Mouse (Mus musculus) stomach, embryonic 15.5 days (tissue): ENCODE data around the gene Asic2. TPM values are rescaled to one million over a fixed set of nuclear protein-coding genes. Genes with fewer than 3 reads are reported as not detected.

Source experiments
- ATAC-seq: fragments of 200-750 bp; cut with Nextera tagmentation; 2 replicates; pipeline ENCODE4 v1.8.0; 2017; ENCODE audit warnings: low read depth, moderate number of reproducible peaks, moderate TSS enrichment; ENCODE audit not compliant: insufficient read depth, low FRiP score
- H3K27ac ChIP-seq: fragments of 300-500 bp; sonication (generic); 2 replicates; pipeline ENCODE4 v1.5.1; 2015; ENCODE audit warnings: mild to moderate bottlenecking, inconsistent platforms
- H3K27me3 ChIP-seq: fragments of 300-500 bp; sonication (generic); replicated peaks from 2 replicates; pipeline ENCODE4 v1.6.1; 2015; ENCODE audit warnings: inconsistent platforms
- H3K36me3 ChIP-seq: fragments of 300-500 bp; sonication (generic); 2 replicates; pipeline ENCODE4 v1.6.1; 2015; ENCODE audit warnings: inconsistent platforms
- H3K4me1 ChIP-seq: fragments of 300-500 bp; sonication (generic); 2 replicates; pipeline ENCODE4 v1.6.1; 2015; ENCODE audit warnings: inconsistent platforms
- H3K4me2 ChIP-seq: fragments of 300-500 bp; sonication (generic); 2 replicates; pipeline ENCODE4 v1.6.1; 2015; ENCODE audit warnings: mild to moderate bottlenecking, inconsistent platforms
- H3K4me3 ChIP-seq: fragments of 300-500 bp; sonication (generic); replicated peaks from 2 replicates; pipeline ENCODE4 v1.5.1; 2015; ENCODE audit warnings: inconsistent platforms
- H3K9ac ChIP-seq: fragments of 300-500 bp; sonication (generic); 2 replicates; pipeline ENCODE4 v1.6.1; 2015; ENCODE audit warnings: inconsistent platforms
- H3K9me3 ChIP-seq: fragments of 300-500 bp; sonication (generic); 2 replicates; pipeline ENCODE4 v1.6.1; 2016; ENCODE audit warnings: inconsistent platforms
- WGBS: fragments of 180-500 bp; shearing (Covaris S2); methylation state at CpG from one replicate; pipeline ENCODE4 v1.1.7; 2015; 5-methylcytosine and 5-hydroxymethylcytosine counted together
- polyA plus RNA-seq: library from polyadenylated mRNA; unstranded; fragments of >200 nt; fragmentation: Nextera tagmentation; extraction: Ambion mirVana; gene quantifications from 2 replicates; pipeline ENCODE4 v1.2.1, GENCODE M21; 2015

The Asic2 gene
- polyA plus RNA-seq, 1 experiment from 2014 or later = 0.65 TPM

DNA sequence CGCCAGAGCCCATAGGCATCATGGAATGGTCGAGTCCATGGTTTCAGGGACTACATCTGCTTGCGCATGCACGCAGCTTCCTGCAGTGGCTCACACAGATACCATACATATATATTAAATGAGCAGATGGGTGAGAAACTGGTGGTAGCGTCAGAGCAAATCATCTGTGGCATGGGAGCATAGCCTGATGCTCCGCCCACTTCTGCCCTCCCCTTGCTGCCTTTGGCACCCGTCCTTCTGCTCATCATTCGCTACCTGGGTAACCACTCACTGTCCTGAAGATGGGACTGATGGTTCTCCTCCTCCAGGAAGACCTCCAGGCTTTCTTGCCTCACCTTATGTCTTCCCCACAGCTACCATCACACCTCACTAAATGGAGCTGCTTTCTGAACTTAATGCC lies 995.0 kb downstream of the Asic2 start:
- no peak overlapping the region for H3K4me3 ChIP-seq
- no peak overlapping the region for H3K9ac ChIP-seq
- no peaks in the 10 kb centered on the region for H3K27me3 ChIP-seq
- no peak for ATAC-seq
- WGBS = 93% methylated on average over 8 of the region's 8 CpGs
- H3K9me3 ChIP-seq = no peaks in the 10 kb centered on the region
- H3K27ac ChIP-seq = no peak overlapping the region
- no peaks in the 10 kb centered on the region for H3K4me1 ChIP-seq
- no peak overlapping the region for H3K4me2 ChIP-seq
- H3K36me3 ChIP-seq = no peaks in the 10 kb centered on the region

DNA sequence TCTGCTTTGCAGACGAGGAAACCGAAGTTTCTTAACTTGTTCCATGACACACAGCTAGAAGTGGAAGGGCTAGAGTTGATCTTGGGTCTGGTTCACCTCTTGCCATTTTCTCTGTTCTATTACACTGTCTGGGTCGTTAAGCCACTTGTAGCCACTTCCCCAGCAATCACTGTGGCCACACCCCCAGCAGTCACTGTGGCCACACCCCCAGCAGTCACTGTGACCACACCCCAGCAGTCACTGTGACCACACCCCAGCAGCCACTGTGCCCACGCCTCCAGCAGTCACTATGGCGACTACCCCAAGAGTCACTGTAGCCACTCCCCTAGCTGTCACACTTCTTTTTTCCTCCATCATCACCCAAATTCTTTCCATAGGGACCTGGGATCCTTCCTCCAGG lies 1000.7 kb downstream of the Asic2 start:
- no peaks in the 10 kb centered on the region for H3K9me3 ChIP-seq
- WGBS = 51% methylated on average over 5 of the region's 5 CpGs

DNA sequence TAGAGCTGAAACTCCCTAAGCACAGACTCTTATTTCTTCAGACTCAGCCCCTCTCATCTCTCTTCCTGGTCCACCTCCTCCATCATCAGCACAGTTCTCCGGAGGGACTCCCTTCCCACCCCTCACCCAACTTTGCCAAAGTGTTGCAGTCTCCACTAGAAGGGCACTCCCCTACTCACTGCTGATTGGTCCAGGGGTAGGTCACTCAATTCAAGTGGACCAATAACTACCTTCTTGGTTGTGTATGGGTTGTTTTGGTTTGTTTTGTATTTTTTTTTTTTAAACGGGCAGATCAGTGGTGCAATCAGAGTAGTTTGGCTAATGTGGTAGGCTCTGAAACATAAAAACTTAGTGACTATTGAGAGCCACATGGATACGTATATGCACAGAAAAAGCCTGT lies 1002.2 kb downstream of the Asic2 start:
- WGBS = 51% methylated on average over 3 of the region's 3 CpGs
- Histone ChIP-seq H3K4me3 (no peak overlapping the region), H3K4me1 (no peaks in the 10 kb centered on the region), H3K4me2 (no peak overlapping the region), H3K9ac (no peak overlapping the region), H3K27me3 (no peaks in the 10 kb centered on the region), H3K36me3 (no peaks in the 10 kb centered on the region), H3K9me3 (no peaks in the 10 kb centered on the region), H3K27ac (no peak overlapping the region)
- no peak for ATAC-seq

More for the DNA sequence above, 1000.7 kb downstream of the Asic2 start:
- Histone ChIP-seq H3K27me3 (no peaks in the 10 kb centered on the region), H3K27ac (no peak overlapping the region), H3K4me3 (no peak overlapping the region), H3K36me3 (no peaks in the 10 kb centered on the region), H3K4me2 (no peak overlapping the region), H3K4me1 (no peaks in the 10 kb centered on the region), H3K9ac (no peak overlapping the region)
- ATAC-seq = no peak

DNA sequence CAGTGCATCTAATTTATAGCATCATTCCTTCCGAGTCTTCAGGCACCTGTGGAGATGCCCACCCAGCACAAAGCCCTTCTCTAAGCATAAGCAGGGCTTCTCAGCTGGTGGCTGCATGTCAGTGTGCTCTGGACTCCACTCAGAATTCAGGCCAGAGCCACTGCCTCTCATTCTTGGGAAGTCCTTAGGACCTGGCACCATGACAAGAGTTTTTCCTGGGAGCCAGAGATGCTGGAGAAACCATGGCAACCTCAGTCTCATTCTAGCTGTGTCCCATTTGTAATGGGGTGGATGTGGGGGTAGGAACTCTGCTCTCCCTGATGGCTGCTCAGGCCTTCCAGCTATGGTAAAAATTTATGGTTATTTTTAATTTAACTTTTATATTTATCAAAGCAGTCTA lies 1006.9 kb downstream of the Asic2 start:
- Histone ChIP-seq H3K9me3 (no peaks in the 10 kb centered on the region), H3K4me2 (no peak overlapping the region), H3K4me1 (no peaks in the 10 kb centered on the region), H3K27me3 (0 out of 2 replicates have a peak, but pooled peaks cover 4% of the 10 kb centered on the region), H3K36me3 (no peaks in the 10 kb centered on the region), H3K4me3 (no peak overlapping the region), H3K9ac (no peak overlapping the region), H3K27ac (no peak overlapping the region)
- no peak for ATAC-seq
- 58% methylated on average over 1 of the region's 1 CpGs for WGBS

DNA sequence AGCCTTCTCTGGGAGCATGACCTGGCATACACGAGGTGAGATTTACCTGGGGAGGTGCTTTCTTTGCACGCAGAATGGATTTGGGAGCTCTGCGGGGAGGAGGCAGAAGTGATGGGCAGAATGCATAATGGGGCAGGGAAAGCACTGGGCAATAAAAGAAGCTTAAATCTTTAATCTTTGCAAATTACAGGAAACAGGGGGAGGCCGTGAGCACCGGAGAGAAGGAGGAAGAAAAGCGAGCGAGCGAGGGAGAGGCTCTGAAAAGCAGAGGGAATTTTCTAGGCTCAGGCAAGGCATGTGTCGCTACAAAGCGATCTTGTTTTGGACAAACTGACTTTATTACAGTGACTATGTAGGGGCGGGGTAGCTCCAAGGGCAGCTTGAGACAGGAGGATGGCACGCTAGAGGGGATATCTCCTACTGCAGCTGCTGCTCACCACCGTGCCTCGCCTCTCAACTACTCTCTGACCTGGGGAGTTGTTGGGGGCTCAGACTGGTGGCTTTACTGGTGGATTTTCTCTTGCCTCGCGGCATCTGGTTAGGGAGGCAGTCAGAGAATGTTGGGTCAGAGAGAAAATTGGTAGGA lies 1010.1 kb downstream of the Asic2 start:
- H3K9ac ChIP-seq = no peak overlapping the region
- no peaks in the 10 kb centered on the region for H3K36me3 ChIP-seq
- H3K9me3 ChIP-seq = no peaks in the 10 kb centered on the region
- H3K4me2 ChIP-seq = no peak overlapping the region
- no peak for ATAC-seq
- H3K27ac ChIP-seq = no peak overlapping the region
- H3K4me1 ChIP-seq = no peaks in the 10 kb centered on the region
- WGBS = 8% methylated on average over 16 of the region's 16 CpGs
- H3K27me3 ChIP-seq = 0 out of 2 replicates have a peak, but pooled peaks cover 4% of the 10 kb centered on the region
- H3K4me3 ChIP-seq = no peak overlapping the region

DNA sequence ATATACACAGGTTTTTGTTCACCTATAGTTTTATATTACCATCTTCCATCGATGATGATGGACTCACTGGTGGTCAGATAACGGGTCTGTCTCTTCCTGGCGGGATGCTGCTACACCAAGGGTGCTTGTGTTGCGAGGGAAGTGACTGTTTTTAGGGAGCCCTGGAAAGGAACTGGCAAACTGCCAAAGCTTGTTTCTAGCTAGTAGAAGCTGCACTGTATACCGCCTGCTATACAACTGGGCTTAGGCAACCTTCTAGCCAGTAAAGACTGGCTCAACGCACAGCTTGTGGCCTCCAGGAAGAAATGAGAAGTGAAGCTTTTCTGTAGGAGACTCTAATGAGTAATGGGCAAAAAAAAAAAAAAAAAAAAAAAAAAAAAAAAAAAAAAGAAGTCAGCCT lies 1012.3 kb downstream of the Asic2 start:
- no peak overlapping the region for H3K27ac ChIP-seq
- 0 out of 2 replicates have a peak, but pooled peaks cover 4% of the 10 kb centered on the region for H3K27me3 ChIP-seq
- no peaks in the 10 kb centered on the region for H3K36me3 ChIP-seq
- no peaks in the 10 kb centered on the region for H3K4me1 ChIP-seq
- no peak overlapping the region for H3K4me3 ChIP-seq
- WGBS = 71% methylated on average over 6 of the region's 6 CpGs
- H3K9me3 ChIP-seq = no peaks in the 10 kb centered on the region
- no peak for ATAC-seq
- no peak overlapping the region for H3K9ac ChIP-seq
- no peak overlapping the region for H3K4me2 ChIP-seq

DNA sequence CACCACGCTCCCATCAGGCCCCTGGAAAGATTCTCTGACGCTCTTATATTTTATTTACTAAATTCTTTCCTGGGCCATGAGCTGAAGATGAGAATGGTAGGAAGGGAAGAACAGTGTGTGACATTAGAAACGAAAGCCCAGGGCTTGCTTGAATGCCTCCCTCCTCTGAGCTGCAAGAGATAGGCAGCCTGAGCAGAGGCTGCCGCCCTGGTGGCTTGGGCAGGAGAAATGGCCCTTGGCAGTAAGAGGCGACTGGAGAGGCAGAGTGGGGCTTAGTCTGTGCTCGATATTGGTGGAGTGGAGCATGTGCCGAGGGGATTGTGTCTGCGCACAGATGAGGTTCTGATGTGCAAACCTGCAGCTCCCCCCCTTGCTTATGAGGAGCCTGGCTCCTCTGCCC lies 1014.1 kb downstream of the Asic2 start:
- no peak overlapping the region for H3K4me2 ChIP-seq
- H3K27ac ChIP-seq = no peak overlapping the region
- no peak for ATAC-seq
- no peaks in the 10 kb centered on the region for H3K4me1 ChIP-seq
- H3K9me3 ChIP-seq = no peaks in the 10 kb centered on the region
- WGBS = 76% methylated on average over 8 of the region's 8 CpGs
- no peak overlapping the region for H3K9ac ChIP-seq
- no peaks in the 10 kb centered on the region for H3K36me3 ChIP-seq
- H3K27me3 ChIP-seq = 0 out of 2 replicates have a peak, but pooled peaks cover 4% of the 10 kb centered on the region
- H3K4me3 ChIP-seq = no peak overlapping the region

DNA sequence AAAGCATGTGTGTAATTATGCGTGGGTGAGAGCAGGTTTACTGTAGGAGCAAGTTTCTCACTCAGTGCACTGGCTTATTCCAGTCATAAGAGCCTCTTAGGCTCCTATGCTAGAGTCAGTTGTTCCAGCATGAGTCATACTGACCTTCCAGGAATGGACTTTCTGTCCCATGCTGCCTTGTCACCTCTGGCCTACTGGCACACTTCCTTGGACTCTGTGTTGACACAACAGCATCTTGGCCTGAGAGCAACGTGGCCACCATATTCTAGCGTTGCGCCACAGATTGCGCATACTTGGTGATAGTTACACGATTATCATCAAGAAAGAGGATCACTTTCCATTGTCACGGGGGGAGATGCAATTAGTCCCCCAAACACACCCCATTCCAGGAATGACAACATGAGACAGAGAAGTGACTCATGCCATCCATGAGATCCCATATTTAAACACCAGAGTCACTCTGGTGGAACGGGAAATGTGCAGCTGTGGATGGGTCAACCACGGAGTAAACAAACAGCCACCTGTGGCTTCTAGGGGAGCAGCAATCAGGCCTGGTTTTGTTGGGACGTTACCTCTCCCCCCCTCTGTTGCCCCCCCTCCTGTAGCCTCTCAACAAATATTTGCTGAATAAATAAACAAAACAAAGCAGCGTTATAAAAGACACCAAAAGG lies 1019.1 kb downstream of the Asic2 start:
- Histone ChIP-seq H3K9ac (no peak overlapping the region), H3K9me3 (no peaks in the 10 kb centered on the region), H3K27ac (no peak overlapping the region), H3K4me1 (no peaks in the 10 kb centered on the region), H3K4me3 (no peak overlapping the region), H3K27me3 (no peaks in the 10 kb centered on the region), H3K36me3 (no peaks in the 10 kb centered on the region), H3K4me2 (no peak overlapping the region)
- WGBS = 68% methylated on average over 11 of the region's 11 CpGs
- ATAC-seq = no peak

DNA sequence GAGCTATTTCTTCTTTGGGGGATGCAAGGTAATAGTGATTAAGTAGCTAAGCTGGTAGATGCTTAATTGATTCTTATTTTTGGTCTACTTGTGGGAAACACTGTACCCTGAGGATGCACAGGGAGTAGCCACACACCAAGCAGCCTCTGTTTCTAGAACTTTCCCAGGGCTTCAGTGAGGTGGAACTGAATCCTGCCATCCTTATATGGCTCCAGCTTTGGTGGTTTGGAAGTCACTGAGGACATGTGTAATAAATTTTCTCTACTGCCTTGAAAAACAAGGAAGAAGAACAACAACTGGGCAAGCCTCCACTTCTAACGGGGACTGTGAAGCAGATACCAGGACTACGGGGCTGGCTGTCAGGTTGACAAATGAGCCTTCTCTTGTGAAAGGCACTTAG lies 1020.2 kb downstream of the Asic2 start:
- no peak overlapping the region for H3K9ac ChIP-seq
- H3K9me3 ChIP-seq = no peaks in the 10 kb centered on the region
- H3K27me3 ChIP-seq = no peaks in the 10 kb centered on the region
- ATAC-seq = no peak
- WGBS = 8% methylated on average over 2 of the region's 2 CpGs
- H3K4me1 ChIP-seq = no peaks in the 10 kb centered on the region
- H3K27ac ChIP-seq = no peak overlapping the region
- H3K36me3 ChIP-seq = no peaks in the 10 kb centered on the region
- no peak overlapping the region for H3K4me3 ChIP-seq
- no peak overlapping the region for H3K4me2 ChIP-seq

DNA sequence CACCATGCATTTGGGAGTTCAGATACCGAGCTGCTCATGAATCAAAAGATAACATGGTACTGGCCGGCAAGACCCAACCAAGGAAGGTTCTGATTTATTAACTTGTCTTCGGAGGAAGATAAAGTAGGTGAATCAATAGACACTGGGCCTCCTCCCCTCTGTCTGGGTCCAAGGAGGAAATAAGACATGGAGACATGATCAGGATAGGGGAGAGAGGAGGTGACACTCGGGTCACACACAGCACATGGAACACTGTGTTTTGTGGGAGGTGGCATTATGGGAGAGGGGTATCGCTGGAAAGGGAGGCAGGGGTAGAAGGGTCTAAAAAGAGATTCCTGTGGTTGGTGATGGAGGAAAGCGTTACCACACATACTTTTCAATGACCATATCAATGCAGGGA lies 1022.1 kb downstream of the Asic2 start:
- Histone ChIP-seq H3K4me1 (no peaks in the 10 kb centered on the region), H3K9ac (no peak overlapping the region), H3K27me3 (no peaks in the 10 kb centered on the region), H3K27ac (no peak overlapping the region), H3K36me3 (no peaks in the 10 kb centered on the region), H3K4me3 (no peak overlapping the region), H3K4me2 (no peak overlapping the region), H3K9me3 (no peaks in the 10 kb centered on the region)
- no peak for ATAC-seq
- 72% methylated on average over 6 of the region's 6 CpGs for WGBS

DNA sequence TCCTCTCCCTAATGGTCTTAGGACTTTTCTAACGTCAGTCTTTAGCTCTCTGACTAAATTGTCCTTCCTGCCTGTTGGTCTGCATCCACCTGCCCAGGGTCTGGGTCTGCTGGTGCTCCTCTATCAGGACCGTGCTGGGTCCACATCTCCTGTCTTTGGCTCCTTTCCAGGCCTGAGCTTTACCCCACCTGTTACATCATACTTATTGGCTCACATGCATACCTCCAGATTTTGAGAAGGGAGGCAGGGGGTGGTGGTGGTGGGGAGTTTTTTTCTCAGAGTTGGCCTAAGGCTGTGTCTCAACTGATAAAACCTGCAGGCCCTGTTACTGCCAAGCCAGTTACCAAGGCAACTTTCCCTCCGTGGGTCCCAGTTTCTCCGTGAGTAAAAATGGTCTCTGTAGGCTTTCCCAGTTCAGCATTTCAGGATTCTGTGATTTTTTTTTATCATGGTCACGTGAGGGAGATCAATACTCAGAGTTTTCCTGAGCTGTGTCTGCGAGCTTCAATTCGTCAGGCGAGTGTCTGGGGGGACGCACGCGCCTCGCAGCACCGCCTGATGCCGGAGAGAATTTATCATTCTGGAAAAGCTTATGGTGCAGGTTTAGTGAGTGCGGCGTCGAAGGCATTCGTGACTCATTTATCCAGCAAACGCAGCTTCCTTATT lies 1044.8 kb downstream of the Asic2 start:
- H3K27me3 ChIP-seq = no peaks in the 10 kb centered on the region
- no peaks in the 10 kb centered on the region for H3K4me1 ChIP-seq
- H3K4me2 ChIP-seq = no peak overlapping the region
- H3K4me3 ChIP-seq = no peak overlapping the region
- H3K27ac ChIP-seq = no peak overlapping the region
- ATAC-seq = no peak
- H3K36me3 ChIP-seq = no peaks in the 10 kb centered on the region
- no peak overlapping the region for H3K9ac ChIP-seq
- WGBS = 63% methylated on average over 19 of the region's 19 CpGs
- no peaks in the 10 kb centered on the region for H3K9me3 ChIP-seq

DNA sequence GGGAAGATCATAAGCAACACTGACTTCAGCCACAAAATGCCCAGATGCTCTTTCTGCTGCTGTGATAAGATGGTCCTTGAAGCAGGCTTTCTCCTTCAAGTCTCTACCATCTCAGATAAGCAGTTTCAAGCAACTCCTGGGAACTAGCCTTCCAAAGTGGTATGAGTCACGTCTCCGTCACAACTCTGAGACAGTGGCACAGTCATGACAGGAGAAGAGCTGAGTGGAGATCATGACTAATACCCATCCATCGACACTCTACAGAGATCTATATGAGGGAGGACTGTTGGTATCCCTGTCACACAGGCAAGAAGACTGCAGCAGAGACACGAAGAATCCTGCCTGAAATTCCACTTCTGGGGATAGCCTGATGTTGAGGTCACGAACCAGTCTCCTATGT lies 1049.9 kb downstream of the Asic2 start:
- Histone ChIP-seq H3K9ac (no peak overlapping the region), H3K27me3 (no peaks in the 10 kb centered on the region), H3K27ac (no peak overlapping the region), H3K4me1 (no peaks in the 10 kb centered on the region), H3K4me2 (no peak overlapping the region), H3K36me3 (no peaks in the 10 kb centered on the region), H3K4me3 (no peak overlapping the region), H3K9me3 (no peaks in the 10 kb centered on the region)
- 80% methylated on average over 5 of the region's 5 CpGs for WGBS
- no peak for ATAC-seq
